Mouse (Mus musculus) ovary, adult 18-20 months (tissue): Measurements from ENCODE around the gene Isl2.

ENCODE experiments used
- DNase-seq: peaks from one replicate; pipeline ENCODE4 v3.0.0; 2022; ENCODE audit warnings: low spot score, mixed read lengths

The Isl2 gene

DNA sequence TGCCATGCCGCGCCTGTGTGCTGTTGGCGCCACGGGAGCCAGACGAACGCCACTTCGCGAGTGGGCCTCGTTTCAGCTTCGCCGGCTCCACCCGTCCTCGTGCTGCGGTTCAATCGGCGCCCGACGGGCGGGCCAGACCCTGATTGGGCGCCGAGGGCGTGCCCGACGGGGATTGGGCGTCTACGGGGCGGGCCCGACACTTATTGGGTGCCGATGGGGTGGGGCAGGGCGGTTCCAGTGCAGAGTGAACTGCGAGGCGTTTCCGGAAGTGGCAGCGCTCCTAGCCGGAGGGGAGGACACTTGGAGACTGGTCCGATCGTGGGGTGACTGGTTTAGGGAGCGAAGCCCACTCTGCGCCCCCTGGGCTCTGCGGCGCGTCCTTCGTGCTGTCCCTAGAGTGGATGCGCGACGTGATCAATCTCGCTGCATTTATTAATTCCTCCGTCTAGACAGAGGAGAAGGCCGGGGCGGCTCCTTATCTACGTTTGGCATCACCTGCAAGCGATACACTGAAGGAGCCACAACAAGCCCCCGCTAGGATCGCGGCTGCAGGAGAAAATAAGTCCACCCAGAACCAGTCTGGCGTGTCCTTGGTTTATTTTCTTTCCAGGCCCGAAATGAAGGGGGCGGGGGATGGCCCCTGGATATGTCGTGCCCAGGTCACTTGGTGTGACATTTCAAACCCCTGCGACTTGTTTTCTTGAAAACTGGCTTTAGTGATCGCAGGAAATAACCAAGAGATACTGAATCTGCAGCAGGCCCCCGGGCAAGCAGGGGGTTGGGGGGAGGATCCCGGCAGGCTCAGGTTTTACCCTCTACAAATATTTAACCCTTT, 7.9 kb downstream of the Isl2 start:
- DNase-seq = peak; percentile 26

DNA sequence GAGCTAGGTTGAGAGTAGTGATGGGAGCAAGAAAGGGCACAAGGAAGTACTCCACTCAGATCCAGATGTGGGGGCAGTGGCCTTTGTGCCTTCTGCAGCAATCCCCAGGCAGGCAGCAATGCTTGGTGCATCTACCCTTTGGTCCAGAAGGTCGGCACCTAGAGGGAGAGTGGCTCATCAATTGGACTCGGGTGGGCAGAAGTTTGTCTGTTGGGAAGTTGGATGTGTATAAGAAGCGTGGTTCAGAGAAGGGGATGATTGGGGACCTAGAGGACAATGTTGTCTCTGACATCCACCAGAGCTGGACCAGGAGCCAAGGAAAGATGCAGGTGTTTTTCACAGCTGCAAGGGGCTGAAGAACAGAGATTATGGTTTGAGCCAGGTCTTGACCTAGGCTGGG, 10.4 kb downstream of the Isl2 start:
- no peak for DNase-seq

DNA sequence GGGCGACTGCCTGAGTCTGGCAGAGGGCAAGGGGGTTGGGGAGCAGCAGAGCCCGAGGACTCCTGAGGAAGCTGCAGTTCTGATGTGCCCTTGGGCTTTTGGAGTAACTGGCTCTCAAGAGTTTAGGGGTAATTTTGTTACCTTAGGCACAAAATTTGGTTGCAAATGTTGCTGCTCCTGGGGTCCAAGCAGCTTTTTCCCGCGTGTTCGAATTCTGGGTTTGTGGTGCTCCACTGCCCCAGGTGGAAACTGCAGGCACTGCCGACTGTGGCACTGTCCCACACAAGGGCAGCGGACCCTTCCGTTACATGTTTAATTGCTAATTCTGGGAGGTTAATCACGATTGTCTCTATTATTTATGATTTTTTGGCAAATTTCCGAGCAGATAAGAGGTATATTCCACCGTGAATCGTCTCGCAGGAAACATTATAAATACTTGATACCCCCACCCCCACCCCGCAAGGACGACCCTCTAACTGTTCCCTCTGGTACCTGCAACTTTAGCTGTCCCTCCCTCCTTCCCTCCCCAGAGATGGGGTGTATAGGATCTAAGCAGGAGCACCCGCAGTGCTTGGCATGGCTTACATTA, 10.9 kb downstream of the Isl2 start:
- no peak for DNase-seq

DNA sequence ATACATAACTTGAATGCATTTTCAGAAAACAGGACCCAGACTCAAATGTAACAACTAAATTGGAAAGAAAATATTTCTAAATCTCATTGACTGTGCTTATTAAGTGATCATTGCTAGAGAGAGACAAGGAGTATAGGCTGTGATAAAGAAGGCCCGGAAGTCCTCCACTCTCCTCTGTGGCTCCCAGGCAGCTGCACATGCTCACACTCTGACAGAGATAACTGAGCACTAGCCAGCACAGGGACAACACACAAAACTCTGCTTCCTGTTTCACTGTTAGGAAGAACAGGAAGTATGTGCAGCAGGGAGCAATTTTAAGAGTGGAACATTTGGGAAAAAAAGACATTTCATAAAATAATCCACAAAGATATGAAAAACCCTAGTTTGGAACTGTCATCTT, 16.5 kb downstream of the Isl2 start:
- no peak for DNase-seq

DNA sequence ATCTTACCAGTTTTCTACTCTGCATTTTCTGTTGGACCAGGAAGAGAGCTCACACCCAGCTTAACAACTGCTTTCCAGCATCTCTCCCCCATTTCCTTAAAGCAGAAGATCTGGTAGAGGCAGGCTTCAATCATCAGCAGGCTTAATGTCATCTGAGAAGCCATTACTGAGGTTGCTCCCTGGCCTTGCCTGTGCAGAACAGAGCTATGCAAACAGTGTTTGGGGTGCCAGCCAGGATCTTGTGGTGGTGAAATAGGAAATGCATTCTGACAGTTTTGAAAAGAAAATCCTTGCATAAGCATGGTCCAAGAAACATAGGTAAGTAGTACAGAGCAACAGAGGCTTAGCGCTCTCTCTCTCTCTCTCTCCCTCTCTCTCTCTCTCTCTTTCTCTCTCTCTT, 22.5 kb downstream of the Isl2 start:
- DNase-seq = no peak

DNA sequence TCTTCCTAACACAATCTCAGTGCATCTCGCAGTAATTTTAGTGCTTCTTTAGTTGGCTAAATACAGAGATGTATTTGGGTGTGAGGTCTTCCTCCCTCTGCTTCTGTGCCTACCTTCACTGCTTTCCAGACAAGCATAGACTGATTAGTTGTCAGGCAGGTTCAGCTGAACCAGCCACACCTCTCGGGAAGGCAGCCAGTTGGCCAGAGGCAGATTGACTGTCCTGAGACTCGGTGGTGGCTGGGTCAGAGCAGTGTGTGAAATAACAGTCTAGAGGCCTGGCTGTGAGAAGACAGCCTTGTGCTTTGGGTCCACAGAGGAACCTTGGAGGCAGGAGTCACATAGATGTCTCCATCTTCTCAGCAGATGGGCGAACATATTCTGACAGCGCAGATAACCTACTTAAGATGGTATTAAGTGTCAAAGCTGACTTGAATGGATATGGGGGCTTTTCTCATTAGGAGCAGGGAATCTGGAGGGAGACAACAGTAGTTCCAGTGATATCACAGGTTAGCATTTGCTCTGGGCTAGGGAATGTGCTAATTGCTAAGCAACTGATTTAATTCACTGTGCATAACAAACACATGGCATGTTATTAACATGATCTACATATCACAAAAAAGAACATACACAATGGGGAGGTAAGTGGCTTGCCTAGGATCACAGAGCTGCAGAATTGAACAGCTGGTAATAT, 30.1 kb downstream of the Isl2 start:
- DNase-seq = no peak

DNA sequence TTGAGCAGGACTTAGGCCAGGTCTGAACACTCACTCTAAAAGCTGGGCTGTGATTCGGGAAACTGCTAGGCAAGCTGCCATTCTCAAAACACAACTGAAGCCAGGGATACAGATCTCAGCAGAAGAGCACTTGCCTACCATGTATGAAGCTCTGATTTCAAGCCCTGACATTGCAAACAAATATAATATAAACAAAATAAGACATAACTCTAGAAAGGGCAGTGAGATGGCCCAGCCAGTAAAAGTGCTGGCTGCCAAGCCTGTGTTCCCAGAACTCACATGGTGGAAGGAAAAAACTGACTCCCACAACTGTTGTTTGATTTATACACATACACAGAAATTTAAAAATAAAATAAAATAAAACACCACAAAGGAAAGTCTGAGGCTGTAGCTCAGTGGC, 32.6 kb downstream of the Isl2 start:
- DNase-seq = no peak

DNA sequence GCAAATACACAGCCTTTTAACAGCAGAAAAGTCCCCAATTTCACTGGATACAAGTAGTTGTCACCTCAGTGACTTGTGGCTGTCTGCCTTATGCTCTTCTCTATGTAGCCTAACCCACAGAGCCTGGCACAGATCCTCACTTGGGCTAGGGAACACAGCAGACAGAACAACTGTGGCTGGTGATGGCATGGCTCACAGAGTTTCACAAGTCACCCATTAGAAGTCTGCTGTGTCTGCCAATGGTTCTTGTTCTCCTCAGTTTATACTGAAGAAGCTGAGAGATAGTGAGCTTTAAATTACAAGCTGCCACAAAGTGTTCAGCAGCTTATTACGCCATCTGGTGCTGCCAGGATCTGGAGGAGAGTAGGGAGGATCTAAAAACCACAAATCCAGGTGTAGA, 38.1 kb downstream of the Isl2 start:
- DNase-seq = no peak

DNA sequence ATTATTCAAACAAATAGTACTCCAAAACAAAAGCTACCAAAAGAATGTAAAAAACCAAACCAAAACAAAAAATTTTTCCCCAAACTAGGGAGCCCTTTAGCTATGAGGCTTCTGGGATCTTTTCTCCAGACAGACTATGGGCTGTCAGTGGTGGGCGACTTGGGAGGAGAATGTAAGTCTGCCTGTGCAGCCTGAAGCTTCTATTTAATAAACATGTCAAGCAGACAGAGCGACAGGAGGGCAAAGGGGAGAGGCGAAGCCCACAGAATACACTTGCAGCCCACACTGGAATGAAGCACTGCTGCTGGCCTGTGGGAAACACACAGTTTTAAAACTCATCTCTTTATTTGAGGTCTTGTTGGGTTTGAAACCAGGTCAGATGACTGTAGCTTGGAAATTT, 42.9 kb downstream of the Isl2 start:
- no peak for DNase-seq

DNA sequence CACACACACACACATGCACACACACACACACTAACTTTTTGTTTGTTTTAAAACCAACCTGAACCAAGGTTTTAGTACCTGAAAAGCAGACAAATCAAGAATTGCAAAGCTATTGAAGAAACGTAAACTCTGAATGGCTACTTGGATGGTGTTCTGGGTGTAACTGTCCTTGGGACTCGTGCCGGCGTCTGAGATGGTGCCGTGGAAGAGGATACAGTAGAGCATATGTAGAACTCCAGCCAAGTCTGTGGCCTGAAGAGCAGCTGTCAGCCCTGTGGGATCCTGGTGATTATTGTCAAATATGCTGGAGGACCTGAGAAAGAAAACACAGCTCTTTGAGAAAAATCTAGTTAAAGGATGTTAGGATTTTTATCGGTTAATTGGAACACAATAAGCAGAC, 47.7 kb downstream of the Isl2 start:
- no peak for DNase-seq
